Mouse (Mus musculus) embryo, embryonic 11.5 days (tissue): ENCODE data around the gene Nfu1.
A peak's percentile ranks its signal among the peaks of the same experiment; 100 is the strongest.
"Not testable (repeated sequence)": the region's sequence is repeated elsewhere in the genome, so short reads cannot be mapped to it uniquely, and the experiment has no call there.

Experiments used
- DNase-seq: peaks from one replicate; pipeline ENCODE4 v3.0.0-alpha.2; 2012; ENCODE audit warnings: low read depth, low spot score

The Nfu1 gene

DNA sequence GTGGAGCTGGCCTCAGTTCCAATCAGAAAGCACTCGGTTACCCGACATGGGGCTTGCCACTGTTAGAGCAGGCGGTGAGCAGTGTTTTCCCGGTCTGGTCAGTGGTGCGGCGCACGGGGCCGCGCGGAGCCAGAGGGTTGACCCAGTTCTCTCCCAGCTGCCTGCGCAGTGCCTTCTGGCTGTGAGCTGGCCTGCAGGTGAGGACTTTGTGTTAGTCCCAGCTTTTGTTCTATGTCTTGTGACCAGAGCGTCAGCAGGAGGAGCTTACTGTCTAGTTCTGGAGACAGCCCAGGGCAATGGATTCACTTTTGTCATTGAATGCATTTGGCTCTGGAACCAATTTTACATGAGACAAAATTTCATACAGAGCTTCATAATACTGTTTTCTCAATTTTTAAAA, 12.8 kb downstream of the Nfu1 start:
- no peak for DNase-seq

- no peak for DNase-seq
These were observed 17.9 kb downstream of the Nfu1 start for GRCm38 (mm10) chr6:87026980-87027379.

GRCm38 (mm10) chr6:87028881-87029280, 19.8 kb downstream of the Nfu1 start:
- no peak for DNase-seq

DNA sequence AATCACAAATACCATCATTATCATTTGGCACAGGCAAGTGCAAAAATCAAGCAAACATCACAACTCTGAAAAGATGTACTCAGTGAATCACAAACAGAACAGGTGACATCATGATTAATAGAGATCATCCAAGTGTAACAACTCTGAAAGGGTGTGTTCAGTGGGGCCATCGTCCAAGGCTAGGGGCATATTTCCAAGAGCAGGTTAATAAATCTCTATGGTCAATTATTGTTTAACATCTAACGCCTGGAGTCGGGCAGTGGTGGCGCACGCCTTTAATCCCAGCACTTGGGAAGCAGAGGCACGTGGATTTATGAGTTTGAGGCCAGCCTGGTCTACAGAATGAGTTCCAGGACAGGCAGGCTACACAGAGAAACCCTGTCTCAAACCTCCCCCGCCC, 22.3 kb downstream of the Nfu1 start:
- DNase-seq, result not testable (repeated sequence)

DNA sequence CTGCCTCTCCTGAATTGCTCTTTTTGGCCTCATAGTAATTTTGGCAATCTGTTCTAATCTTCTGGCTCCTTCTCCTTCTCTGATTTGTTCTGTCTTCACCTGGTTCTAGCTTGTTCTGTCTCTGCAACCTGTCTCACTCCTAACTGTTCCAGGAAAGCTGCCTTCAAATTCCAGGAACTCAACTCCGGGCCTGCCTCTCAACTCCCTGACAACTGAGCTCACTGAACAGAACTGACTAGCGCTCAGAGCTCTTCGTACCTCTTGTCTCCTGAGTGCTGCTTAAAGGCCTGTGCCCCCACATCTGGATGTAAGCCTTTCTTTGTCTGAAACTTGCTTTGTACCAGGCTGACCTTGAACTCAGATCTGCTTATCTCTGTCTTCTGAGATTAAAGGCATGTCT, 23.4 kb downstream of the Nfu1 start:
- DNase-seq, result no peak

GRCm38 (mm10) chr6:87034395-87034794, 25.4 kb downstream of the Nfu1 start:
- no peak for DNase-seq

- no peak for DNase-seq
These were observed 29.0 kb downstream of the Nfu1 start for GRCm38 (mm10) chr6:87037826-87038620.

DNA sequence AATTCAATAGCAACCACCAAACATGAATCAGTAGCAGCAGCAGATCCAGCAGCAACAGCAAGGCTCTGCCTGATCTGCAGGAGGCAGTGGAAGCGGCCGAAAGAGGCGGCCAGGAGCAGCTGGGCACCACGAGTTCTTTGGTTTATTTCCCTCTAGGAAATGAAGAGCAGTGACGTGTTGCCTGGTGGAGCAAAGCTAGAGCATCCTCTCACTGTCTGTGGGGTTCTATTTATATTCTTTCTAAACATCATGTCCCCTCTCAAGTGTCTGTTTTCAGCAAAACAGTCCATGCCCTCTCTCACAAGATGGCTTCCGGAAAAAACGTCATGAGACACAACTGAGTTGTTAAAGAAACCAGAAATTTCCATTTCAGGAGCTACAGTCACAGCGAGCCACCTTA, 30.1 kb downstream of the Nfu1 start:
- no peak for DNase-seq

DNA sequence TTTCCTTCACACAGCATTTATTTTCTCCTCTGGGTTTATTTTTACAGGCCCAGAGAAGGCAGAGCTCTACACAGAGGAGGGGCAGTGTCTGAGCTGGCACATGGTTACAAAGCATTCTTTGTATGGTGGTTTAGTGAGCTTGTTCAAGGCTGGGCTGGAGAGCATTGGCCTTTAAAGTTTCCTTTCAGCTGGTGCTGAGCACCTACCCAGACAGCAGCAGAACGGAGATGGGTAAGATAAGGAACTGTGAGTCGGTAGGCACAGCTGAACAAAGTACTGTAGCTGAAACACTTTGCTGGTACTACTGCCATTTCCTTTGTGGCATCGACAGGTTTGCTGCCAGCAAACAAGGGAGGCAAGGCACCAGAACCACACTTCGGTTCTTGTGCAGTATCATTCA, 31.9 kb downstream of the Nfu1 start:
- no peak for DNase-seq

- DNase-seq, result no peak
These were observed 32.4 kb downstream of the Nfu1 start for GRCm38 (mm10) chr6:87041431-87041830.

- no peak for DNase-seq
These were observed 32.9 kb downstream of the Nfu1 start for GRCm38 (mm10) chr6:87042004-87042336.

- DNase-seq, result peak; percentile 92
These were observed 33.5 kb downstream of the Nfu1 start, which contains the start of gene Gfpt1 for GRCm38 (mm10) chr6:87042337-87043130. TSS of gene Gfpt1 (plus strand) at chr6:87042846.

DNA sequence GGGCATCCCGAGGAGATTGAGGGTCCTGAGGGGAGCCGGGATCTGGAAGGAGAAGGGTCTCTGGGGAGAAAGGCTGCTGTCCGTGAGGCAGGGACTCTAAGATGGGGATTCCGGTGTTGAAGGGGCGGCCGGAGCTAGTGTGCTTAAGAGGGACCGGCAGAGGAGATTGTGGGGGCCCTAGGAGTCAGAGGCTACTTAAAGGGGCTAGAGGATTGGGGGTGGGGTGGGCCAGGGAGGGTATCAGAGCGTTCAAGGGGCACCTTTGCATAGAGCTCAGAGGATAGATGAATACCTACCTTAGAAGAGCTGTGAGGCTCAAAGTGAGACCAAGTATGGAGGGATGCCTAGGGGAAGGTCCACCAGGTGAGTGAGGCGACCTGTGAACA, 34.1 kb downstream of the Nfu1 start:
- DNase-seq, result no peak

DNA sequence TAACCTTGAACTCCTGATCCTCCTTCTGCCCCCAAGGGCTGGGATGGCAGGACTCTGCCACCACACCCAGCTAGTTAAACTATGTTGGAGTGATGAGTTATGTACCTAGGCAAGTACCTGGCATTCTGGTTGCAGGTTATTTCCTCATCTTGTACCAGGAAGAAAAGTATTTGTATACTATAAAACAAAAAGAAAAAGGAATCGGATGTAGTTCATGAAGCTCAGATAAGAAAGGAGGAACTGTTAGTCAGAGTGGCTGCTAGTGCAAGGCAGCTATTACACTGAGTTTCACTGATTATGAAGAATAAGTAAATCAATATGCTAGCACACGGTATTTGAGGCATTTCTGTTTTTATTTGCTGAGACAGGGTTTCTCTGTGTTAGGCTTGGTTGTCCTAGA, 35.9 kb downstream of the Nfu1 start:
- no peak for DNase-seq

DNA sequence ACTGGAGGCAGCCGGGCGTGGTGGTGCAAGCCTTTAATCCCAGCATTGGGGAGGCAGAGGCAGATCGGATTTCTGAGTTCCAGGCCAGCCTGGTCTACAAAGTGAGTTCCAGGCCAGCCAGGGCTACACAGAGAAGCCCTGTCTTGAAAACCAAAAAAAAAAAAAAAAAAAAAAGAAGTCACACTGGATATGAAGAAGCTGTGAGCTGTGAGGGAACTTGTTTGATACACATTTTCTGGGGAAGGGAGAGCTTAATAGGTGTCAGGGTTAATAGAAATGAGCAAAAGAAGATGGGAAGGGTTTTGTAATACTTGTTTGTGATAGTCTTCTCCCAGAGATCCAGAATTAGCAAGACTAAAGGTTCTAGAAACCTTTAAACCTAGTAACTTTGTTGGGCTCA, 36.5 kb downstream of the Nfu1 start:
- DNase-seq, result no peak

DNA sequence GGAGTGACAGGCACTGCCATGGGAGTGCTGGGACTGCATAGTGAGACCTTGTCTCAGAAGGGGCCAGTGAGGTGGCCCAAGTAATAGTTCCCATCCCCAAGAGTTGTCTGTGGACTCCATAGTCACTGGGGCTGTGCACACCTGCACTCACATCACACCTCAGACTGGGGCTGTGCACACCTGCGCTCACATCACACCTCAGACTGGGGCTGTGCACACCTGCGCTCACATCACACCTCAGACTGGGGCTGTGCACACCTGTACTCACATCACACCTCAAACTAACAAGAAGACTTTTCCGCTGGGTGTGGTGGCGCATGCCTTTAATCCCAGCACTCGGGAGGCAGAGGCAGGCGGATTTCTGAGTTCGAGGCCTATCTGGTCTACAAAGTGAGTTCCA, 39.7 kb downstream of the Nfu1 start:
- DNase-seq, result not testable (repeated sequence)

- DNase-seq, result no peak
These were observed 42.9 kb downstream of the Nfu1 start for GRCm38 (mm10) chr6:87051886-87052425.

DNA sequence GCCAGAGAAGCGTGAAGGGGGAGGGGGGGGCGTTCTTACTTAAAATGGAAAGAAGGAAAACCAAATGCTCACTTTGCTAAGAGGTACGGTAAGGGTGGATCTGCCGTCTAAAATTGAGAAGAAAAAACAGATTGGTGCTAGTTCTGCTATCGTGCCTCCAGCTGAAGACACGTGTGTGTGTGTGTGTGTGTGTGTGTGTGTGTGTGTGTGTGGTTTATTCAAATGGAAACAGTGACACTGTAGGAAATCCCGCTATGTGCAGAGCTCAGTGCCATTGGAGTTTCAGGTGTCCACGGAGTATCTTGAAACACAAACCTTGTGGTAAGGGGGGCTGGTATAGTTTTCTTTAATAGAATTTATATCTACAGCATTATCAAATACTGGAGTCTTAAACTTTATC, 45.2 kb downstream of the Nfu1 start:
- no peak for DNase-seq

DNA sequence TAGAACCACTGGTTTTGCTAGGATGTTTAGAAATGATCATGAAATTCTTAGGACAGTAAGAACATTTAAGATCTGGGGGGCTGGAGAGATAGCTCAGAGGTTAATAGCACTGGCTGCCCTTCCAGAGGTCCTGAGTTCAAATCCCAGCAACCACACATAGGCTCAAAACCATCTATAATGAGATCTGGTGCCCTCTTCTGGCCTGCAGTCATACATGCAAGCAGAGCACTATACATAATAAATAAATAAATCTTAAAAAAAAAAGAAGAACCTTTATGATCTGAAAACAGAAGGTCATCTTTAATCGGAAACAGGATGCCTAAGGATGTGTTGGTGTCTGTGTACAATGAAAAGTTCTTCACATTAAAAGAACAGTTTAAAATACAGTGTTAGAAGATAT, 50.7 kb downstream of the Nfu1 start:
- DNase-seq, result no peak

GRCm38 (mm10) chr6:87063586-87063985, 54.5 kb downstream of the Nfu1 start:
- DNase-seq, result no peak

GRCm38 (mm10) chr6:87068209-87068608, 59.2 kb downstream of the Nfu1 start:
- no peak for DNase-seq

GRCm38 (mm10) chr6:87069195-87069900, 60.3 kb downstream of the Nfu1 start:
- DNase-seq, result no peak
